Mouse (Mus musculus): Measurements from ENCODE around the gene Gm4131.

DNA sequence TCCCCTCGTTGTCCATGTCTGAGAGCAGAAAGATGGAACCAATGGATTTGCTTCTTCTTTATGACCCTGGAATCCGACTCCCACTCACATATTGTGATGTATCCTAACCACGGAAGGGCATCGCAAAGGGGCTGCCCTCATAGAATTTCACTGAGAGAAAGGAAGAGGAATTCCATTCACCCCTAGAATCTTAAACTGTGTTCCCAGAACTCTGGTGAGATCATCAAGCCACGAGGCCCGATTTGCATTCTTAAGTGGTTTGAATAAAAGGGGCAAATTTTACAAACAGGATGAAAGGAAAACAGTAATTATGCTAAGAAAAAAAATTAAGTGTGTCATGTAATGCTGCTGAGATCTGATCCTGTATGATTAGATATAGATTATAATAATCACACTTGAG is 8.2 kb upstream of the Gm4131 start:
- TF ChIP-seq CTCF (IDR thresholded peaks at IDR 0.05; ENCODE audit: control insufficient read depth, insufficient read depth, low read length) (no peak), POLR2A (IDR thresholded peaks at IDR 0.05; ENCODE audit: borderline replicate concordance, control insufficient read depth, low read depth, low read length) (no peak)
